Mouse (Mus musculus) kidney, embryonic 14.5 days (tissue): ENCODE data around the gene 1810062G17Rik. TPM values are rescaled to one million over a fixed set of nuclear protein-coding genes. Genes with fewer than 3 reads are reported as not detected.

Experiments
- ATAC-seq: fragments of 200-750 bp; cut with Nextera tagmentation; 2 replicates; pipeline ENCODE4 v1.8.0; 2017; ENCODE audit warnings: moderate number of reproducible peaks, mild to moderate bottlenecking, moderate TSS enrichment, moderate library complexity; ENCODE audit not compliant: low FRiP score, low TSS enrichment
- H3K27ac ChIP-seq: fragments of 300-500 bp; sonication (generic); 2 replicates; pipeline ENCODE4 v1.5.1; 2014; ENCODE audit warnings: low read depth, mild to moderate bottlenecking, low read length, moderate library complexity, mixed read lengths
- H3K27me3 ChIP-seq: fragments of 300-500 bp; sonication (generic); 2 replicates; pipeline ENCODE4 v1.6.1; 2014; ENCODE audit warnings: mild to moderate bottlenecking, low read length; ENCODE audit not compliant: control insufficient read depth, insufficient read depth
- H3K36me3 ChIP-seq: fragments of 300-500 bp; sonication (generic); 2 replicates; pipeline ENCODE4 v1.6.1; 2014; ENCODE audit warnings: low read length, mixed read lengths; ENCODE audit not compliant: control insufficient read depth, insufficient read depth
- H3K4me1 ChIP-seq: fragments of 300-500 bp; sonication (generic); 2 replicates; pipeline ENCODE4 v1.6.1; 2014; ENCODE audit warnings: low read length, mixed read lengths; ENCODE audit not compliant: control insufficient read depth, insufficient read depth
- H3K4me2 ChIP-seq: fragments of 300-500 bp; sonication (generic); replicated peaks from 2 replicates; pipeline ENCODE4 v1.6.1; 2014; ENCODE audit warnings: low read depth, mild to moderate bottlenecking, low read length
- H3K4me3 ChIP-seq: fragments of 300-500 bp; sonication (generic); 2 replicates; pipeline ENCODE4 v1.5.1; 2014; ENCODE audit warnings: mild to moderate bottlenecking, low read length
- H3K9ac ChIP-seq: fragments of 300-500 bp; sonication (generic); 2 replicates; pipeline ENCODE4 v1.6.1; 2014; ENCODE audit warnings: low read depth, mild to moderate bottlenecking, low read length, moderate library complexity
- H3K9me3 ChIP-seq: fragments of 300-500 bp; sonication (generic); 2 replicates; pipeline ENCODE4 v1.6.1; 2016; ENCODE audit warnings: low read length; ENCODE audit not compliant: control insufficient read depth
- WGBS: fragments of 180-500 bp; shearing (Covaris S2); extraction: QIAGEN DNeasy Blood & Tissue Kit; methylation state at CpG from one replicate; pipeline ENCODE4 v1.1.7; 2014; 5-methylcytosine and 5-hydroxymethylcytosine counted together
- microRNA-seq: library from miRNA; unstranded; fragments of <30 nt; microRNA quantifications from one replicate; pipeline ENCODE4, GENCODE M21; 2016
- polyA plus RNA-seq: library from polyadenylated mRNA; unstranded; fragments of >200 nt; fragmentation: Nextera tagmentation; extraction: Ambion mirVana; gene quantifications from 2 replicates; pipeline ENCODE4 v1.2.1, GENCODE M21; 2014

The 1810062G17Rik gene
- polyA plus RNA-seq, 1 experiment from 2014 or later = 2.1 TPM

GRCm38 (mm10) chr3:36530781-36531180, 55.0 kb downstream of the 1810062G17Rik start:
- Histone ChIP-seq H3K27me3 (no peaks in the 10 kb centered on the region), H3K9me3 (0 out of 2 replicates have a peak, but pooled peaks cover 3% of the 10 kb centered on the region), H3K4me3 (no peak overlapping the region), H3K9ac (no peak overlapping the region), H3K4me2 (no peak overlapping the region), H3K36me3 (no peaks in the 10 kb centered on the region), H3K27ac (no peak overlapping the region), H3K4me1 (no peaks in the 10 kb centered on the region)
- 81% methylated on average over 5 of the region's 5 CpGs for WGBS
- no peak for ATAC-seq

DNA sequence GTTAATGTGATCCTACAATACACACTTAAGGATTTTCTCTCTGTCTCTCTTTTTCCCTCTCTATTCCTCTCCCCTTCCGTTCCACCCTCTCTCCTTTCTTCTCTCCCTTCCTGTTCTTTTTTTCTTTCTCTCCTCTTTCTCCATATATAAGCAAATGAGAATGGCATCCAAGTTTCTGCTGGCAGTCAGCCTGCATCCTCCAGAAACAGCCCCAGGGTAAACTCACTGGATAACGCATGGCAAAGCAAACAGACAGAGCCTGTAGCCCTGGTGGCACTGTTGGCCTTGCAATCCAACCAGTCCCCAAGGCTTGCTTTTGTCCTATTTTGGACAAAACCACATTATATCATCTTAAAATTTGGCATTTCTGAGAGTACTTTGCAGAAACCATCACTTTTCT, 55.5 kb downstream of the 1810062G17Rik start:
- no peak for ATAC-seq
- Histone ChIP-seq H3K4me1 (no peaks in the 10 kb centered on the region), H3K4me3 (no peak overlapping the region), H3K27me3 (no peaks in the 10 kb centered on the region), H3K36me3 (no peaks in the 10 kb centered on the region), H3K27ac (no peak overlapping the region), H3K9ac (no peak overlapping the region), H3K9me3 (0 out of 2 replicates have a peak, but pooled peaks cover 3% of the 10 kb centered on the region), H3K4me2 (no peak overlapping the region)
- 51% methylated on average over 2 of the region's 2 CpGs for WGBS

Small RNA genes lying within 50 kb of the gene (microRNA-seq; reads per million reads assigned to microRNA genes)
- gene Mir7009 = not detected

Other genes with a start within 250 kb of the 1810062G17Rik start
- gene Anxa5, start within 50 bp of the 1810062G17Rik start, polyA plus RNA-seq = 224 and 244 TPM in 2 replicates
- gene Gm11549, start 45.9 kb downstream of the 1810062G17Rik start, polyA plus RNA-seq = not detected in 2 replicates
- gene Exosc9, start 76.7 kb downstream of the 1810062G17Rik start, polyA plus RNA-seq = 69.1 and 77.0 TPM in 2 replicates
- gene Ccna2, start 96.2 kb downstream of the 1810062G17Rik start, polyA plus RNA-seq = 201 and 230 TPM in 2 replicates
- gene Bbs7, start 137.5 kb downstream of the 1810062G17Rik start, polyA plus RNA-seq = 9.9 and 15.6 TPM in 2 replicates
- gene Trpc3, start 214.2 kb downstream of the 1810062G17Rik start, polyA plus RNA-seq = 9.2 and 10.1 TPM in 2 replicates